15 mouse cellular contexts compared by ENCODE assay signal in the genomic region with DNA sequence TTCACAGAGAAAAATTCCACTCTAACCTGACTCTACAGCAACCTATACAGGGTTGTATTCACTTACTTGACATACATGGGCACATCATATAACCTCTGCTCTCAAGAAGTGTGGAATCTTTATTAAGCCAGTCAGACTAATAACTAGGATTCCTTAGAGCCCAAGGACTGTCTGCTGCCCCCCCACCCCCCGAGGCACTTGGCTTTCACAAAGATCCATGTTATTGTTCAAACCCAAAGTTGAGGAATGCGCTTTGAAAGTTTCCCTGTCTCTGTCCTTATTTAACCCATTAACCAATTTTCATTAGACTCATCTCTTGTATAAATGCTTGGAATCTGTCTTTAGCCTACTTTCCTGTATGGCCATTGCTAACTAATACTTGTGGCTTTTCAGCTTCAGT. TPM values are rescaled to one million over a fixed set of nuclear protein-coding genes. Genes with fewer than 3 reads are reported as not detected.
A peak's percentile ranks its signal among the peaks of the same experiment; 100 is the strongest.
DNase-seq lines count a peak whose midpoint lies in the region.
"Had no signal": no experiment of that assay in that cellular context is flagged by ENCODE, and none has a peak within 500 bp of the region (broad histone marks: within the 10 kb centered on the region; RNA-seq: fewer than 3 reads in every experiment).

No protein-coding gene starts in this region.

- DNase-seq in retina, embryonic 14.5 days (ENCODE audit: low spot score), result peak; percentile 5
- DNase-seq in retina, postnatal 1 day, result no peak
- DNase-seq in Muller cell, postnatal 12 days (ENCODE audit: inconsistent ontology term), result peak; percentile 98
- no peak for DNase-seq in thymus, postnatal 0 days (ENCODE audit: low spot score)
- DNase-seq: adrenal gland, adult 2 months; adrenal gland, adult 8-10 months; adrenal gland, postnatal 10 days; adrenal gland, postnatal 14 days; adrenal gland, postnatal 25 days; adrenal gland, postnatal 36 days; B cell, adult 2 months; cerebellum, adult 11 months; cerebellum, adult 11-12 months; cerebellum, adult 18-20 months; cerebellum, adult 2 months had no signal

RNA-seq across cellular contexts. Expression of a gene that starts 50.6 kb away (rescaled TPM):
- polyA plus RNA-seq in thymus, postnatal 0 days (2015; fragmentation: Nextera tagmentation; extraction: Ambion mirVana), result 9.2 and 9.9 TPM in 2 replicates

Comparison
In these comparisons a context has a peak if more than half of its experiments do, and no peak if none do; other contexts are left out.
1. DNase-seq: peak in retina, embryonic 14.5 days (single experiment) and Muller cell, postnatal 12 days (single experiment); none in retina, postnatal 1 day (single experiment) and thymus, postnatal 0 days (single experiment).